Mouse (Mus musculus): ENCODE results near the gene Zscan5b. TPM values are rescaled to one million over a fixed set of nuclear protein-coding genes. Genes with fewer than 3 reads are reported as not detected.
"Not testable (repeated sequence)": the region's sequence is repeated elsewhere in the genome, so short reads cannot be mapped to it uniquely, and the experiment has no call there.

The Zscan5b gene
- total RNA-seq, 2 experiments from 2014 or later, result not detected

- DNase-seq (ENCODE audit: low spot score in 2 of 2), result no peak
Observed at GRCm38 (mm10) chr7:6244361-6245292, 22.5 kb downstream of the Zscan5b start.

GRCm38 (mm10) chr7:6252410-6252809 lies 30.3 kb downstream of the Zscan5b start, which contains the start of gene Epp13:
Epp13 (plus strand) TSS chr7:6252710.
- no peak for DNase-seq (ENCODE audit: low spot score in 2 of 2)

GRCm38 (mm10) chr7:6254451-6254850 lies 32.4 kb downstream of the Zscan5b start:
- DNase-seq (ENCODE audit: low spot score in 2 of 2), result no peak

- DNase-seq (ENCODE audit: low spot score in 2 of 2), result no peak
Observed at GRCm38 (mm10) chr7:6257386-6257785, 35.3 kb downstream of the Zscan5b start.

GRCm38 (mm10) chr7:6258232-6259220 lies 36.4 kb downstream of the Zscan5b start:
- no peak for DNase-seq (ENCODE audit: low spot score in 2 of 2)

GRCm38 (mm10) chr7:6260004-6260403 lies 37.9 kb downstream of the Zscan5b start:
- DNase-seq (ENCODE audit: low spot score in 2 of 2), result not testable (repeated sequence)

GRCm38 (mm10) chr7:6262120-6262519 lies 40.0 kb downstream of the Zscan5b start:
- no peak for DNase-seq (ENCODE audit: low spot score in 2 of 2)

- no peak for DNase-seq (ENCODE audit: low spot score in 2 of 2)
Observed at GRCm38 (mm10) chr7:6262984-6263383, 40.9 kb downstream of the Zscan5b start.

- no peak for DNase-seq (ENCODE audit: low spot score in 2 of 2)
Observed at GRCm38 (mm10) chr7:6265695-6266094, 43.6 kb downstream of the Zscan5b start.

GRCm38 (mm10) chr7:6277906-6278305 lies 55.8 kb downstream of the Zscan5b start:
- DNase-seq (ENCODE audit: low spot score in 2 of 2), result no peak

- peak; percentile 81 to 92 for DNase-seq (ENCODE audit: low spot score in 2 of 2)
Observed at GRCm38 (mm10) chr7:6282749-6283148, 60.7 kb downstream of the Zscan5b start.

- peak; percentile 80 to 87 for DNase-seq (ENCODE audit: low spot score in 2 of 2)
Observed at GRCm38 (mm10) chr7:6283451-6284075, 61.5 kb downstream of the Zscan5b start.

GRCm38 (mm10) chr7:6284442-6285012 lies 62.4 kb downstream of the Zscan5b start:
- DNase-seq (ENCODE audit: low spot score in 2 of 2), result no peak

- DNase-seq (ENCODE audit: low spot score in 2 of 2), result peak in 1 of 2 experiments; percentile 18
Observed at GRCm38 (mm10) chr7:6285366-6285765, 63.3 kb downstream of the Zscan5b start.

- DNase-seq (ENCODE audit: low spot score in 2 of 2), result peak; percentile 97 to 99
Observed at GRCm38 (mm10) chr7:6285842-6286705, 64.0 kb downstream of the Zscan5b start, which contains the start of gene Zfp667. Zfp667 (plus strand) TSS chr7:6286579.

- peak; percentile 26 to 64 for DNase-seq (ENCODE audit: low spot score in 2 of 2)
Observed at GRCm38 (mm10) chr7:6286921-6287531, 64.9 kb downstream of the Zscan5b start.

Data from layer of hippocampus, postnatal 14 days (tissue).